Mouse (Mus musculus): ENCODE results near the gene Cpt1b. TPM values are rescaled to one million over a fixed set of nuclear protein-coding genes. Genes with fewer than 3 reads are reported as not detected.

Gene Cpt1b
- polyA plus RNA-seq (2016; fragmentation: Nextera tagmentation; extraction: Ambion mirVana), result 1.2 TPM in 2 replicates

DNA sequence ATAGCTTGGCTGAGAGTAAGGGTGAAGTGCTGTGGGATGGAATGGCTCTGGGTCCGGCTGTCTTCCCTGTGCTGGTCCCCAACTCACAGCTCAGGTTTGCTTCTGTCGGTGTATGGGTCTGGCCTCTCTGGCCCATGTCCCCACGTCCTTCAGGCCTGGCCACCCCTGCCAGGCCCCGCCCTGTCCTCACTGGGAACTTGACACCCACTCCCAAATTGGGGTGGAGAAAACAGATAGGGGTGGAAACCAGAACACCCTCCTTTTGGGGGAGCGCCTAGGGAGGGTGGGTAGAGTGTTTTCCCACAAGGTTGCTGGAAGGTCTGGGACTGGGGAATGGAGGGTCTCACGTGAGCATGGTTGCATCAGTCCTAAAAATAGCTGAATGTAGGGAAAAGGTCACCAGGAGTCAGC, at the start of gene Cpt1b:
Cpt1b (minus strand) TSS at position 153 of the 411 bp plus-strand sequence.
- no peak within 1 kb of the TSS for H3K27ac ChIP-seq
- no peaks in the 10 kb centered on the region for H3K9me3 ChIP-seq (replicated peaks)
- no peak within 1 kb of the TSS for H3K4me3 ChIP-seq
- 19% methylated on average over 6 of the region's 6 CpGs for WGBS
- H3K4me1 ChIP-seq, result peaks cover 20% of the 10 kb centered on the region
- H3K4me2 ChIP-seq (replicated peaks), result 0 out of 2 replicates have a peak within 1 kb of the TSS, but pooled peaks have one; percentile 6
- H3K36me3 ChIP-seq, result peaks cover 42% of the 10 kb centered on the region
- ATAC-seq (ENCODE audit: low FRiP score), result no peak
- no peaks in the 10 kb centered on the region for H3K27me3 ChIP-seq
- no peak within 1 kb of the TSS for H3K9ac ChIP-seq

DNA sequence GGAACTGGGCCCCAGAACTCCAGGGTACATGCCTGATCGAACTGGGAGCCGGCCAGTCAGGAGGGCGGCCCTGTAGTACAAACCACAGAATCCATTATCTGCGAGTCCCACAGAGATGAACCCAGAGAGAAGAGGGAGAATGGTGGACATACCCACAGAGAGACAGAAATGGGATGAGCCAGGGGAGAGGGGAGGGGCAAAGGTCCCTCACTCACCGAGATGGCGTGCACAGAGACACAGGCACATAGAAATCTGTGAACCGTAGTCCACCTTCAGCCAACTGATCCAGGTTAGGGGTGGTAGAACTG, 49.6 kb upstream of the Cpt1b start:
- no peaks in the 10 kb centered on the region for H3K9me3 ChIP-seq (replicated peaks)
- ATAC-seq (ENCODE audit: low FRiP score), result peak; percentile 5; the same call in 1 of the 2 replicates
- H3K27ac ChIP-seq, result no peak overlapping the region
- H3K4me2 ChIP-seq (replicated peaks), result peak overlapping the region; percentile 77
- H3K27me3 ChIP-seq, result no peaks in the 10 kb centered on the region
- H3K9ac ChIP-seq, result peak overlapping the region; percentile 70
- no peaks in the 10 kb centered on the region for H3K36me3 ChIP-seq
- H3K4me1 ChIP-seq, result peaks cover 9% of the 10 kb centered on the region
- peak overlapping the region; percentile 50 for H3K4me3 ChIP-seq
- WGBS, result 84% methylated on average over 7 of the region's 7 CpGs

DNA sequence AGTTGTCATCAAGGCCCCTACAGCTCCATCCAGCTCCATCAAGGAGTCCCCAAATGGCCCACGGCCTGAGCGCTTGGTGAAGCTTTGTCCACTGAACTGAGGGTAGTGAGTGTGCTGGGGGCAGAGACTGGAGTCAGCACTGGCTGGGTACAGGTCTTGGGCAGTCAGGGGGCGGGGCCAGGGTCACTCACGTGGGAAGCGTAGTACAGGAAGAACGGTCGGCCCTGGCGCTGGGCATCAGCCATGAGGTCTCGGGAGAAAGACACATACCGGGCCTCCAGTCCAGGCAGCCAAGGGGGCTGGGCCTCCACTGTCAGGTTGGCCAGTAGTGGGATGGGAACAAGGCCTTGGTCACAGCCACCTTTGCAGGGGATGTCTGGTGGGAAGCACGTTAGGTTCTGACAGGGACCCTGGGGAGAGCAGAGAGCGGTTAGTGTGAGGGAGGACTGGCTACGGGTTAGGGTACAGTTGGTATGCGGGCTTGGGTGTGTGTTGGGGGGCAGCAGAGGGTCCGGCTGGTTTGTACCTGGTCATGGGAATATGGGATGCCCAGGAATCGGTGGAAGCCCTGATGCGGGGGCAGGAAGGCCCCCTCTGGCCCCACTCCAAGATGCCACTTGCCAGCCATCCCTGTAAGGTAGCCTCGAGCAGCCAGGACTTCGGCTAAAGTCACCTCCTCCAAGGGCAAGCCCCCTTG, 49.1 kb upstream of the Cpt1b start:
- Histone ChIP-seq H3K4me2 (replicated peaks) (peak overlapping the region; percentile 77; the same call in 1 of the 2 replicates), H3K4me1 (peaks cover 9% of the 10 kb centered on the region), H3K27me3 (no peaks in the 10 kb centered on the region), H3K9me3 (replicated peaks) (no peaks in the 10 kb centered on the region), H3K36me3 (no peaks in the 10 kb centered on the region), H3K9ac (no peak overlapping the region), H3K27ac (no peak overlapping the region), H3K4me3 (no peak overlapping the region)
- ATAC-seq (ENCODE audit: low FRiP score), result no peak
- WGBS, result 92% methylated on average over 19 of the region's 19 CpGs

DNA sequence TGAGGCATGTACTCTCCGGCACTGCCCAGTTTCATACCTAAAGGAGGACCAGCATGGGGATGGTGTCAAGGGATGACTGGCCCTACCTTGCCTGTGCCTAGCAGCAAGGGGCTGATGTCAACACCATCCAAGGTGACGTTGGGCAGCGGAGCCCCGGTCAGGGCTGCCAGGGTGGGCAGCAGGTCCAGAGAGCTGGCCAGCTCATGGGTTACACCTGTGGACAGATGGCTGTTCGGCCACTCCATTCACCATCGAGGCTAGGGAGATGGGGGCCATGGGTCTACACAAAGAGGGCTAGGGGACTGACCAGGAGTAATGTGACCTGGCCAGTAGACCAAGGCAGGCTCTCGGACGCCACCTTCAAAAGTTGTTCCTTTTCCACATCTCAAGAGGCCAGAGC, 48.3 kb upstream of the Cpt1b start:
- H3K36me3 ChIP-seq, result no peaks in the 10 kb centered on the region
- no peak overlapping the region for H3K9ac ChIP-seq
- 99% methylated on average over 8 of the region's 8 CpGs for WGBS
- no peak overlapping the region for H3K4me3 ChIP-seq
- no peak overlapping the region for H3K4me2 ChIP-seq (replicated peaks)
- H3K27me3 ChIP-seq, result no peaks in the 10 kb centered on the region
- H3K27ac ChIP-seq, result no peak overlapping the region
- no peak for ATAC-seq (ENCODE audit: low FRiP score)
- H3K4me1 ChIP-seq, result peaks cover 9% of the 10 kb centered on the region
- no peaks in the 10 kb centered on the region for H3K9me3 ChIP-seq (replicated peaks)

DNA sequence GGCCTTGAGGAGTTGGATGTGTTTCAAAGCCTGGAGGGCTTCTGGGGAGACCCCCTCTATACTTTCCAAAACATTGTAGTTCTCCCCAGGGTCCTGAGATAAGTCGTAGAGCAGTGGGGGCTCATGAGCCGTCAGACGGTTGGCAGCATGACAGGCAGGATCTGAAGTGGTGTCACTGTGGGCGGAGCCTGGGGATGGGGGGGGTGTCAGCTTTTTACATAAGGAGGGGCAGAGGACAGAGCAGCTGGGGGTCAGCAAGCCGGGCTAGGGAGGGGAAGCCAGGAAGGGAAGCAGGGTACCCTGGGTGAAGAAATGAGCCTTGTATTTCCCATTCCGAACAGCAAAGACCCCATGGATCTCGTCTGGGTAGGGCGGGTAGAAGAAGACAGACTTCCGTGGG, 47.7 kb upstream of the Cpt1b start:
- Histone ChIP-seq H3K27me3 (no peaks in the 10 kb centered on the region), H3K4me2 (replicated peaks) (no peak overlapping the region), H3K4me3 (no peak overlapping the region), H3K4me1 (peaks cover 9% of the 10 kb centered on the region), H3K9ac (no peak overlapping the region), H3K27ac (no peak overlapping the region), H3K9me3 (replicated peaks) (no peaks in the 10 kb centered on the region), H3K36me3 (no peaks in the 10 kb centered on the region)
- ATAC-seq (ENCODE audit: low FRiP score), result no peak
- WGBS, result 88% methylated on average over 9 of the region's 9 CpGs

DNA sequence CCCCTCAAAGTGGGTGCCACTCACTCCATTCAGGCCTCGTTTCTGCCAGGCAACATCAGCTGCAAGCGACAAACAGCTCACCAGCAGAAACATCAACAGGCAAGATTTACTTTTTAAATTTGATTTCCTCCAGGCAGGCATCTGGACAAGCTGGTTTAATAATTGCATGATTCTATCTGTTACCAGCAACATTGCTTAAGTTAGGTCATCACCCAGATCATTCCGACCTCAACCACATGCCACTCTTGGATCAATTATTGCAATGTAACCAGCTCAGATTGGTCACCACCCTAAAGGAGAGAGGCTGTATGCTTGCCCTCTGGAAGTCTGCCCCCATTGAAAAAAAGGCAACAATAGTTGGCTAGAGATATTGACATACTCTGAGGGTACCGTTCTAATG, 45.8 kb upstream of the Cpt1b start:
- no peak for ATAC-seq (ENCODE audit: low FRiP score)
- no peaks in the 10 kb centered on the region for H3K9me3 ChIP-seq (replicated peaks)
- H3K4me1 ChIP-seq, result peaks cover 9% of the 10 kb centered on the region
- no peak overlapping the region for H3K9ac ChIP-seq
- H3K27me3 ChIP-seq, result no peaks in the 10 kb centered on the region
- no peaks in the 10 kb centered on the region for H3K36me3 ChIP-seq
- H3K4me2 ChIP-seq (replicated peaks), result no peak overlapping the region
- H3K27ac ChIP-seq, result no peak overlapping the region
- H3K4me3 ChIP-seq, result no peak overlapping the region
- 91% methylated on average over 4 of the region's 4 CpGs for WGBS

DNA sequence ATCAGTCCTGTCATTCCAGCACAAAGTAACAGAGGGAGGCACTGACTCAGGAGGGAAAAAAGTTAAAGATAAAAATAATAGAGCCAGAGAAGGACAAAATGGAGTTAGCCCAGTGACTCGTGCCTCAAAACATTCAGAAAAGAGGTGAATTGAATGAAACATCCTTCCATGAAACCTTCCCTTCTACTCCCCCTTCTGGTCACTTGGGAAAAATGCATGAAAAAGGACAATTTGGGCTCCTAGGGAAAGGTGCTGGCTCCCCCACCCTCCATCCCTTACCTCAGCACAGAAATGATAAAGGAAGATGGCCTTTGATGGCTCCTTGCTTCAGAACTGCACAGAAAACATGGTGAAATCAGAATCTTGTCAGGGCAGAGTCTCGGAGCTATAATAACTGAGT, 42.9 kb upstream of the Cpt1b start:
- ATAC-seq (ENCODE audit: low FRiP score), result no peak
- 37% methylated on average over 2 of the region's 2 CpGs for WGBS
- Histone ChIP-seq H3K9ac (no peak overlapping the region), H3K4me3 (no peak overlapping the region), H3K9me3 (replicated peaks) (no peaks in the 10 kb centered on the region), H3K27ac (no peak overlapping the region), H3K36me3 (no peaks in the 10 kb centered on the region; the same call in 1 of the 2 replicates), H3K27me3 (no peaks in the 10 kb centered on the region), H3K4me1 (peaks cover 7% of the 10 kb centered on the region), H3K4me2 (replicated peaks) (no peak overlapping the region)

DNA sequence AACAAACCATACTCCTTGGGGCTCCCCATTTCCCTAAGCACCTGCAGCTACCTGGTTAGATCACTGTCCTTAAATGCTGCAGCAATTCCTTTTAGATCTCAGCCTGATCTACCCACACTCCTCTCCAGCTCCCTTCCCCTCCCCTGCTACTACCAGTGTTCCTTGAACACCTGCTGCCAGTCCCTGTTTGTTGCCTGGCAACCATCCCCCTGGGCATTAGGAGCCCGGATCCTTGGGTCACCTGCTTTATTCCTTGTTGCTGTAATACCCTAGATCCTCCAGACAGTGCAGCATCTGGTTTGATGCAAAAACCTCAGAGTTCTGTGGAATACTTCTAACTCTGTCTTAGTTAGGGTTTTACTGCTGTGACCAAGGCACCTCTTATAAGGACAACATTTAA, 39.4 kb upstream of the Cpt1b start:
- no peak overlapping the region for H3K9ac ChIP-seq
- peaks cover 7% of the 10 kb centered on the region for H3K4me1 ChIP-seq
- H3K27ac ChIP-seq, result peak overlapping the region; percentile 44; the same call in 1 of the 2 replicates
- ATAC-seq (ENCODE audit: low FRiP score), result peak; percentile 68
- 3% methylated on average over 1 of the region's 1 CpGs for WGBS
- H3K4me2 ChIP-seq (replicated peaks), result no peak overlapping the region
- H3K36me3 ChIP-seq, result peaks cover 26% of the 10 kb centered on the region
- H3K4me3 ChIP-seq, result no peak overlapping the region
- H3K9me3 ChIP-seq (replicated peaks), result no peaks in the 10 kb centered on the region
- H3K27me3 ChIP-seq, result no peaks in the 10 kb centered on the region

DNA sequence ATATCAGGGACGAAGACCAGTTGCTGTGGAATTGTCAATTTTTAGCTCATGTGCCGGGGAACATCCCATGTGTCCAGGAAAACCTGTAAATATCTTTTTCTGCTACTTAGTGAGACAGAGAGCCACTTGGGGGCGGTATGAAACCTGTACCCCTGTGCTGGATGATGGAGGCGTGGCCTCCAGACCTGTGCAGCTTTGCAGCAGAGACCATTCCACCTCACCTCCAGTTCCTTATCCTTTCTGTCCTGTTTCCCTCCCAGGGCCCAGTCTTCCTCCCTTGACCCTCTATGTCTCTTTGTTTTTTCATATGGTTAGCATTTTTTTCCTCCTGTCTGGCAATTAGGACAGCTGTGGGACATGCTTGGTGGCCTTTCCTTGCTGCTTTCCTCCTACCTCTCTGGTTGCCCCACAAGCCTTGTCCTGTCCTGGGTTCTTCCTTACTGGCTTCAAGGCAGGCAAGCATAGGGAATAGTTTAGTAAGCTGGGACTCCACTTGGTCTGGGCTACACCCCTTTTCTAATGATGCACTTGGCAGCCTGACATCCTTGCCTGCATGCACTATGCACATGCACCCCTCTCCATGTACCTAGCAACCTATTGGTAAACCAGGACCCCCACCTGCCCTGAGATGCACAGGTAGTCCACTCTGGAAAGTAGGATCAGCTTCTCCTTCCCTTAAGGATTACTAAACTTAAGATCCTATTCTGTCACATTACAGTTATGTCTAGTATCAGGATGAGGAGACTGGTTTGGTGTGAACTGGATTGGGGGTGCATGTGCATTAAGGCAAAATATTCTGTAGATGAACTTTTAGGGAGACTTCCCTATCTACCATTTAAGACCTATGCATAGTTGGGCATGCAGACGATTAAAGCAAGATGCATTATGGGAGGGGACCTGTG, 37.9 kb upstream of the Cpt1b start:
- H3K36me3 ChIP-seq, result peaks cover 38% of the 10 kb centered on the region

DNA sequence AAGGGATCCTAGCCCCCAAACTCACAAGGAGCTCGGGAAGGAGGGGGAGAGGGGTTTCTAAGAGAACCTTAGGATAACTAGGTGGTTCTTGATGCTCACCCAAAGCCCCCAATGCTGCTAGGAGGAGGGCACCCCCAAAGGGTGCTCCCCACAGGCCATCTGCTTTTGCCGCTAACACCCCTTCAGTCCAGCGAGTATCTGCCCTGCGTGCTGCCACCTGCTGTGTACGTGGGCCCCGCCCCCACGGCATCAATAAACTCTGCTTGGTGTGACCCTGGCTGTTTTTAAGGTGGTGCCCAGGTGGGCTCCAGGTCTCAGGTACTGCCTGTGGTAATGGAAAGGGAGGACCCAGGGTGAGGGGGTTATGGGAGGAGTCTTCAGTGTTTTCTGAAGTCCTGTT, 36.5 kb upstream of the Cpt1b start:
- no peak overlapping the region for H3K4me2 ChIP-seq (replicated peaks)
- peaks cover 51% of the 10 kb centered on the region for H3K36me3 ChIP-seq
- no peak overlapping the region for H3K9ac ChIP-seq
- H3K9me3 ChIP-seq (replicated peaks), result no peaks in the 10 kb centered on the region
- no peaks in the 10 kb centered on the region for H3K27me3 ChIP-seq
- 84% methylated on average over 7 of the region's 7 CpGs for WGBS
- peaks cover 11% of the 10 kb centered on the region for H3K4me1 ChIP-seq
- no peak for ATAC-seq (ENCODE audit: low FRiP score)
- H3K4me3 ChIP-seq, result no peak overlapping the region
- no peak overlapping the region for H3K27ac ChIP-seq

More for the DNA sequence above, 37.9 kb upstream of the Cpt1b start:
- no peak for ATAC-seq (ENCODE audit: low FRiP score)
- Histone ChIP-seq H3K9me3 (replicated peaks) (no peaks in the 10 kb centered on the region), H3K9ac (no peak overlapping the region), H3K27ac (no peak overlapping the region), H3K4me1 (peaks cover 7% of the 10 kb centered on the region), H3K4me2 (replicated peaks) (no peak overlapping the region), H3K27me3 (no peaks in the 10 kb centered on the region), H3K4me3 (no peak overlapping the region)
- 61% methylated on average over 5 of the region's 5 CpGs for WGBS

DNA sequence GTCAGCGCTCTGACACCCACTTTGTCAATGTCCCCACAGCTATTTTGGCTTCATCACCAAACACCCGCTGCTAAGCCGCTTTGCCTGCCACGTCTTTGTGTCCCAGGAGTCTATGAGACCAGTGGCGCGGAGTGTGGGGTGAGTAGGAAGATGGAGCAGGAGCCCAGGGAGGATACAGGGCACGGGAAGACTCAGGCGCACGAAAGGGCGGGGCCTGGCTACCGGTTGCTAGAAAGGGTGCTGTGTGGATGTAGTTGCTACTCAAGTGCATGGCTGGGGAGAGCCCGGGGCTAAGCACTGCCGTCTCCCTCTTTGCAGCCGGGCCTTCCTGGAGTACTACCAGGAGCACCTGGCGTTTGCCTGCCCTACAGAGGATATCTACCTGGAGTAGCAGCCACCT, 35.7 kb upstream of the Cpt1b start:
- H3K9ac ChIP-seq, result no peak overlapping the region
- peaks cover 60% of the 10 kb centered on the region for H3K36me3 ChIP-seq
- H3K4me2 ChIP-seq (replicated peaks), result no peak overlapping the region
- no peak overlapping the region for H3K4me3 ChIP-seq
- H3K9me3 ChIP-seq (replicated peaks), result no peaks in the 10 kb centered on the region
- WGBS, result 85% methylated on average over 15 of the region's 15 CpGs
- H3K27me3 ChIP-seq, result no peaks in the 10 kb centered on the region
- no peak for ATAC-seq (ENCODE audit: low FRiP score)
- H3K27ac ChIP-seq, result no peak overlapping the region
- H3K4me1 ChIP-seq, result peaks cover 11% of the 10 kb centered on the region

DNA sequence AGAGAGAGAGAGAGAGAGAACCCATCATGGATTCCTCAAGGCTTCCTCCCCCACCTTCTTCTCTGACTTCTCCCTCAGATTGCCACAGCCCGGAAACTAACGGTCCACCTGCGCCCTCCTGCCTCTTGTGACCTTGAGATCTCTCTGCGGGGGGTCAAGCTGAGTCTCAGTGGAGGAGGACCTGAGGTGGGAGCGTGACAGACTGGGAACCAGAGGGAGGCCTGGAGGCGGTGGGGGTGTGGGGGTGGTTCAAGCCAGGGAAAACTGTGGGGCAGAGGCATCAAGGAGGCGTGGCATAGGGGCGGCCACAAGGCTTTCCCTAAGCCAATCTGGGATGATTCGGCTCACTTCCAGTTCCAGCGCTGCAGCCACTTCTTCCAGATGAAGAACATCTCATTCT, 34.6 kb upstream of the Cpt1b start:
- Histone ChIP-seq H3K4me1 (peaks cover 19% of the 10 kb centered on the region), H3K27ac (no peak overlapping the region), H3K4me2 (replicated peaks) (no peak overlapping the region), H3K27me3 (no peaks in the 10 kb centered on the region), H3K9ac (no peak overlapping the region), H3K36me3 (peaks cover 61% of the 10 kb centered on the region), H3K9me3 (replicated peaks) (no peaks in the 10 kb centered on the region), H3K4me3 (no peak overlapping the region)
- no peak for ATAC-seq (ENCODE audit: low FRiP score)
- WGBS, result 67% methylated on average over 10 of the region's 10 CpGs
